Mouse (Mus musculus): ENCODE data around the gene Tshz2. TPM values are rescaled to one million over a fixed set of nuclear protein-coding genes. Genes with fewer than 3 reads are reported as not detected.

Tshz2 gene
- polyA plus RNA-seq, 3 experiments from 2014 or later = 0.15 to 0.53 (median 0.35) TPM

GRCm38 (mm10) chr2:169871436-169872060 is 238.7 kb downstream of the Tshz2 start:
- no peak for ATAC-seq

GRCm38 (mm10) chr2:169873442-169873841 is 240.6 kb downstream of the Tshz2 start:
- ATAC-seq = no peak

GRCm38 (mm10) chr2:169887921-169888320 is 255.1 kb downstream of the Tshz2 start:
- ATAC-seq = no peak

- ATAC-seq = no peak
Observed at GRCm38 (mm10) chr2:169892441-169893038, 259.7 kb downstream of the Tshz2 start.

GRCm38 (mm10) chr2:169902896-169903295 is 270.1 kb downstream of the Tshz2 start:
- ATAC-seq = no peak

GRCm38 (mm10) chr2:169906396-169906795 is 273.6 kb downstream of the Tshz2 start:
- no peak for ATAC-seq

- no peak for ATAC-seq
Observed at GRCm38 (mm10) chr2:169907979-169908378, 275.2 kb downstream of the Tshz2 start.

GRCm38 (mm10) chr2:169910606-169911005 is 277.8 kb downstream of the Tshz2 start:
- no peak for ATAC-seq

GRCm38 (mm10) chr2:169912826-169913225 is 280.0 kb downstream of the Tshz2 start:
- ATAC-seq = no peak

- no peak for ATAC-seq
Observed at GRCm38 (mm10) chr2:169914903-169915302, 282.1 kb downstream of the Tshz2 start.

- ATAC-seq = no peak
Observed at GRCm38 (mm10) chr2:169915326-169915725, 282.5 kb downstream of the Tshz2 start.

GRCm38 (mm10) chr2:169919111-169919695 is 286.4 kb downstream of the Tshz2 start:
- no peak for ATAC-seq

- ATAC-seq = no peak
Observed at GRCm38 (mm10) chr2:169924177-169924810, 291.5 kb downstream of the Tshz2 start.

GRCm38 (mm10) chr2:169925466-169925865 is 292.7 kb downstream of the Tshz2 start:
- ATAC-seq = no peak

- ATAC-seq = no peak
Observed at GRCm38 (mm10) chr2:169926016-169926415, 293.2 kb downstream of the Tshz2 start.

- no peak for ATAC-seq
Observed at GRCm38 (mm10) chr2:169927401-169927800, 294.6 kb downstream of the Tshz2 start.

GRCm38 (mm10) chr2:169928447-169929120 is 295.8 kb downstream of the Tshz2 start:
- ATAC-seq = no peak

- no peak for ATAC-seq
Observed at GRCm38 (mm10) chr2:169929540-169930497, 297.0 kb downstream of the Tshz2 start.

- ATAC-seq = no peak
Observed at GRCm38 (mm10) chr2:169935642-169936041, 302.8 kb downstream of the Tshz2 start.

- no peak for ATAC-seq
Observed at GRCm38 (mm10) chr2:169940297-169941142, 307.7 kb downstream of the Tshz2 start.

- ATAC-seq = no peak
Observed at GRCm38 (mm10) chr2:169943727-169944126, 310.9 kb downstream of the Tshz2 start.
